Mouse (Mus musculus): ENCODE data around the gene Fancg. TPM values are rescaled to one million over a fixed set of nuclear protein-coding genes. Genes with fewer than 3 reads are reported as not detected.
A peak's percentile ranks its signal among the peaks of the same experiment; 100 is the strongest.
"Not testable (repeated sequence)": the region's sequence is repeated elsewhere in the genome, so short reads cannot be mapped to it uniquely, and the experiment has no call there.

The Fancg gene
- polyA plus RNA-seq, 1 experiment from 2014 or later = 16.6 TPM

- Histone ChIP-seq H3K27me3 (ENCODE audit: control insufficient read depth, insufficient read depth, low read length) (no peaks in the 10 kb centered on the region), H3K36me3 (ENCODE audit: control insufficient read depth, insufficient read depth, low read length) (peaks cover 15% of the 10 kb centered on the region), H3K9ac (replicated peaks; ENCODE audit: low read depth, low read length) (peak overlapping the region; percentile 93), H3K4me3 (ENCODE audit: low read depth, low read length) (peak overlapping the region; percentile 91), H3K27ac (ENCODE audit: low read length) (peak overlapping the region; percentile 99), H3K4me1 (ENCODE audit: control insufficient read depth, insufficient read depth, low read length) (peaks cover 13% of the 10 kb centered on the region; the same call in 1 of the 2 replicates), H3K4me2 (replicated peaks; ENCODE audit: low read depth, low read length) (peak overlapping the region; percentile 95), H3K9me3 (ENCODE audit: control insufficient read depth, low read depth, low read length) (no peaks in the 10 kb centered on the region)
- peak; percentile 77 for ATAC-seq (ENCODE audit: insufficient number of reproducible peaks, insufficient read depth, low FRiP score, low read depth)
- WGBS = under 1% methylated on average over 51 of the region's 51 CpGs
Measured at GRCm38 (mm10) chr4:42999451-43000140, 10.7 kb downstream of the Fancg start.

GRCm38 (mm10) chr4:42998022-42998421 is 12.3 kb downstream of the Fancg start:
- H3K27ac ChIP-seq (ENCODE audit: low read length) = no peak overlapping the region
- peaks cover 13% of the 10 kb centered on the region; the same call in 1 of the 2 replicates for H3K4me1 ChIP-seq (ENCODE audit: control insufficient read depth, insufficient read depth, low read length)
- peaks cover 30% of the 10 kb centered on the region for H3K36me3 ChIP-seq (ENCODE audit: control insufficient read depth, insufficient read depth, low read length)
- no peaks in the 10 kb centered on the region for H3K27me3 ChIP-seq (ENCODE audit: control insufficient read depth, insufficient read depth, low read length)
- H3K9me3 ChIP-seq (ENCODE audit: control insufficient read depth, low read depth, low read length) = no peaks in the 10 kb centered on the region
- peak overlapping the region; percentile 95 for H3K4me2 ChIP-seq (replicated peaks; ENCODE audit: low read depth, low read length)
- H3K9ac ChIP-seq (replicated peaks; ENCODE audit: low read depth, low read length) = 0 out of 2 replicates have a peak overlapping the region, but pooled peaks have one; percentile 11
- no peak for ATAC-seq (ENCODE audit: insufficient number of reproducible peaks, insufficient read depth, low FRiP score, low read depth)
- 57% methylated on average over 2 of the region's 2 CpGs for WGBS
- H3K4me3 ChIP-seq (ENCODE audit: low read depth, low read length) = peak overlapping the region; percentile 91; the same call in 1 of the 2 replicates

- Histone ChIP-seq H3K36me3 (ENCODE audit: control insufficient read depth, insufficient read depth, low read length) (peaks cover 93% of the 10 kb centered on the region), H3K9me3 (ENCODE audit: control insufficient read depth, low read depth, low read length) (no peaks in the 10 kb centered on the region), H3K9ac (replicated peaks; ENCODE audit: low read depth, low read length) (no peak overlapping the region), H3K4me3 (ENCODE audit: low read depth, low read length) (no peak overlapping the region), H3K4me2 (replicated peaks; ENCODE audit: low read depth, low read length) (no peak overlapping the region), H3K27ac (ENCODE audit: low read length) (no peak overlapping the region), H3K4me1 (ENCODE audit: control insufficient read depth, insufficient read depth, low read length) (no peaks in the 10 kb centered on the region), H3K27me3 (ENCODE audit: control insufficient read depth, insufficient read depth, low read length) (no peaks in the 10 kb centered on the region)
- 85% methylated on average over 1 of the region's 1 CpGs for WGBS
- ATAC-seq (ENCODE audit: insufficient number of reproducible peaks, insufficient read depth, low FRiP score, low read depth) = no peak
Measured at GRCm38 (mm10) chr4:42988296-42988695, 22.0 kb downstream of the Fancg start.

- H3K4me1 ChIP-seq (ENCODE audit: control insufficient read depth, insufficient read depth, low read length); H3K27me3 ChIP-seq (ENCODE audit: control insufficient read depth, insufficient read depth, low read length); H3K9me3 ChIP-seq (ENCODE audit: control insufficient read depth, low read depth, low read length); H3K9ac ChIP-seq (replicated peaks; ENCODE audit: low read depth, low read length); ATAC-seq (ENCODE audit: insufficient number of reproducible peaks, insufficient read depth, low FRiP score, low read depth); H3K4me2 ChIP-seq (replicated peaks; ENCODE audit: low read depth, low read length); H3K27ac ChIP-seq (ENCODE audit: low read length); H3K4me3 ChIP-seq (ENCODE audit: low read depth, low read length): not testable (repeated sequence)
- peaks cover 54% of the 10 kb centered on the region for H3K36me3 ChIP-seq (ENCODE audit: control insufficient read depth, insufficient read depth, low read length)
- WGBS = 93% methylated on average over 7 of the region's 8 CpGs
Measured at GRCm38 (mm10) chr4:42980467-42980866, 29.8 kb downstream of the Fancg start.

GRCm38 (mm10) chr4:42978062-42978461 is 32.2 kb downstream of the Fancg start:
- Histone ChIP-seq H3K9me3 (ENCODE audit: control insufficient read depth, low read depth, low read length) (no peaks in the 10 kb centered on the region), H3K4me3 (ENCODE audit: low read depth, low read length) (no peak overlapping the region), H3K9ac (replicated peaks; ENCODE audit: low read depth, low read length) (no peak overlapping the region), H3K36me3 (ENCODE audit: control insufficient read depth, insufficient read depth, low read length) (peaks cover 33% of the 10 kb centered on the region), H3K4me2 (replicated peaks; ENCODE audit: low read depth, low read length) (no peak overlapping the region), H3K27ac (ENCODE audit: low read length) (no peak overlapping the region), H3K27me3 (ENCODE audit: control insufficient read depth, insufficient read depth, low read length) (no peaks in the 10 kb centered on the region), H3K4me1 (ENCODE audit: control insufficient read depth, insufficient read depth, low read length) (no peaks in the 10 kb centered on the region)
- no peak for ATAC-seq (ENCODE audit: insufficient number of reproducible peaks, insufficient read depth, low FRiP score, low read depth)
- WGBS = 91% methylated on average over 4 of the region's 4 CpGs

GRCm38 (mm10) chr4:42973868-42974267 is 36.4 kb downstream of the Fancg start:
- H3K9ac ChIP-seq (replicated peaks; ENCODE audit: low read depth, low read length) = no peak overlapping the region
- no peak overlapping the region for H3K4me3 ChIP-seq (ENCODE audit: low read depth, low read length)
- H3K36me3 ChIP-seq (ENCODE audit: control insufficient read depth, insufficient read depth, low read length) = peaks cover 6% of the 10 kb centered on the region
- WGBS = 80% methylated on average over 5 of the region's 5 CpGs
- H3K9me3 ChIP-seq (ENCODE audit: control insufficient read depth, low read depth, low read length) = no peaks in the 10 kb centered on the region
- H3K4me1 ChIP-seq (ENCODE audit: control insufficient read depth, insufficient read depth, low read length) = no peaks in the 10 kb centered on the region
- H3K4me2 ChIP-seq (replicated peaks; ENCODE audit: low read depth, low read length) = no peak overlapping the region
- no peaks in the 10 kb centered on the region for H3K27me3 ChIP-seq (ENCODE audit: control insufficient read depth, insufficient read depth, low read length)
- ATAC-seq (ENCODE audit: insufficient number of reproducible peaks, insufficient read depth, low FRiP score, low read depth) = no peak
- no peak overlapping the region for H3K27ac ChIP-seq (ENCODE audit: low read length)

GRCm38 (mm10) chr4:42972952-42973351 is 37.4 kb downstream of the Fancg start:
- H3K9ac ChIP-seq (replicated peaks; ENCODE audit: low read depth, low read length) = no peak overlapping the region
- no peak for ATAC-seq (ENCODE audit: insufficient number of reproducible peaks, insufficient read depth, low FRiP score, low read depth)
- no peaks in the 10 kb centered on the region for H3K9me3 ChIP-seq (ENCODE audit: control insufficient read depth, low read depth, low read length)
- H3K36me3 ChIP-seq (ENCODE audit: control insufficient read depth, insufficient read depth, low read length) = no peaks in the 10 kb centered on the region; the same call in 1 of the 2 replicates
- H3K27ac ChIP-seq (ENCODE audit: low read length) = no peak overlapping the region
- H3K4me3 ChIP-seq (ENCODE audit: low read depth, low read length) = no peak overlapping the region
- no peaks in the 10 kb centered on the region for H3K4me1 ChIP-seq (ENCODE audit: control insufficient read depth, insufficient read depth, low read length)
- H3K27me3 ChIP-seq (ENCODE audit: control insufficient read depth, insufficient read depth, low read length) = no peaks in the 10 kb centered on the region
- WGBS = 69% methylated on average over 4 of the region's 4 CpGs
- no peak overlapping the region for H3K4me2 ChIP-seq (replicated peaks; ENCODE audit: low read depth, low read length)

GRCm38 (mm10) chr4:42969304-42969703 is 41.0 kb downstream of the Fancg start, which contains the start of gene 1700022I11Rik:
TSS of gene 1700022I11Rik (plus strand) at chr4:42969604.
- Histone ChIP-seq H3K9me3 (ENCODE audit: control insufficient read depth, low read depth, low read length) (no peaks in the 10 kb centered on the region), H3K4me2 (replicated peaks; ENCODE audit: low read depth, low read length) (no peak within 1 kb of the TSS), H3K9ac (replicated peaks; ENCODE audit: low read depth, low read length) (no peak within 1 kb of the TSS), H3K27me3 (ENCODE audit: control insufficient read depth, insufficient read depth, low read length) (no peaks in the 10 kb centered on the region), H3K4me1 (ENCODE audit: control insufficient read depth, insufficient read depth, low read length) (no peaks in the 10 kb centered on the region), H3K36me3 (ENCODE audit: control insufficient read depth, insufficient read depth, low read length) (no peaks in the 10 kb centered on the region), H3K4me3 (ENCODE audit: low read depth, low read length) (no peak within 1 kb of the TSS), H3K27ac (ENCODE audit: low read length) (no peak within 1 kb of the TSS)
- ATAC-seq (ENCODE audit: insufficient number of reproducible peaks, insufficient read depth, low FRiP score, low read depth) = no peak
- 90% methylated on average over 4 of the region's 4 CpGs for WGBS
